23 mouse cellular contexts compared by ENCODE assay signal in the genomic region with DNA sequence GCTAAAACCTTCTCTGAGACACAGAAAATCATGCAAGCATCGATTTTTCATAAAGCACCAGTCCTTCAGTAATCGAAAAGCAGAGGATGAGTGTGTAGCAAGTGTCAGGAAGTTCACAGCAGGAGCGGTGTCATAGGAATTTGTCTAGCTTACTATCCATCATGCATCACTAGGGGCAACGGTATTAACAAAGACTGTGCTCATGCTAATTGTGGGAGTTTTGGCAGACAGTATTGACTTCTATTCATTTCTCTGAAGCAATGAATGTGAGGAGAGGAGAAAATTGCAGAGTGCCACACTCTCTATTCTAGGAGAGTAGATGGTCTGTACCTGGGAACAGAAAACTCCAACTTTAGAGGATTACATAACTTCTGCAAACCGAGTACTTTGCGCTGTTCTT.
DNase-seq lines count a peak whose midpoint lies in the region; ATAC-seq and TF ChIP-seq lines count a peak whose summit lies in the region.
"Had no signal": no experiment of that assay in that cellular context is flagged by ENCODE, and none has a peak within 500 bp of the region (broad histone marks: within the 10 kb centered on the region; RNA-seq: fewer than 3 reads in every experiment).

No protein-coding gene starts in this region.

- no peak for ATAC-seq in midbrain, postnatal 0 days (ENCODE audit: low FRiP score)
- ATAC-seq: intestine, embryonic 15.5 days; Patski had no signal

- H3K4me2 ChIP-seq in midbrain, postnatal 0 days (ENCODE audit: low read depth, low read length, poor library complexity, severe bottlenecking): no peak overlapping the region
- H3K4me2 ChIP-seq: embryonic facial prominence, embryonic 13.5 days; heart, embryonic 15.5 days; intestine, embryonic 15.5 days had no signal

- no peaks in the 10 kb centered on the region for H3K9me3 ChIP-seq in midbrain, postnatal 0 days (ENCODE audit: low read length)
- H3K9me3 ChIP-seq: embryonic facial prominence, embryonic 13.5 days; heart, embryonic 15.5 days; intestine, embryonic 15.5 days had no signal

- H3K27me3 ChIP-seq in midbrain, postnatal 0 days (ENCODE audit: insufficient read depth, low read length): no peaks in the 10 kb centered on the region
- H3K27me3 ChIP-seq: embryonic facial prominence, embryonic 13.5 days; heart, embryonic 15.5 days; intestine, embryonic 15.5 days had no signal

- H3K27ac ChIP-seq in layer of hippocampus, adult 2 months: no peak overlapping the region
- no peak overlapping the region for H3K27ac ChIP-seq in midbrain, postnatal 0 days (ENCODE audit: low read depth, low read length)
- H3K27ac ChIP-seq: embryonic facial prominence, embryonic 13.5 days; heart, adult 2 months; heart, embryonic 15.5 days; intestine, embryonic 15.5 days; liver, embryonic 14.5 days; macrophage had no signal

- no peak overlapping the region for H3K4me3 ChIP-seq in layer of hippocampus, adult 2 months
- no peak overlapping the region for H3K4me3 ChIP-seq in midbrain, postnatal 0 days (ENCODE audit: low read depth, low read length)
- H3K4me3 ChIP-seq: embryonic facial prominence, embryonic 13.5 days; heart, adult 2 months; heart, embryonic 15.5 days; intestine, embryonic 15.5 days had no signal

- DNase-seq in embryo, embryonic 10 days (ENCODE audit: low spot score): peak; percentile 4
- no peak for DNase-seq in embryo, embryonic 9.5 days (ENCODE audit: extremely low spot score)
- DNase-seq in layer of hippocampus, adult 2 months (ENCODE audit: low spot score in 2 of 2): peak; percentile 2 to 10
- DNase-seq in layer of hippocampus, adult 8-10 months (ENCODE audit: low spot score in 2 of 2): no peak
- DNase-seq in embryo, embryonic 10.5 days (ENCODE audit: low spot score): peak; percentile 14
- peak; percentile 53 for DNase-seq in midbrain, postnatal 0 days (ENCODE audit: low spot score)
- DNase-seq in cerebellum, adult 8-10 months: no peak
- DNase-seq in urinary bladder, postnatal 25 days (ENCODE audit: low spot score): no peak
- DNase-seq: adrenal gland, postnatal 25 days; cerebellum, adult 18-20 months; cerebellum, postnatal 36 days; gastrocnemius, postnatal 25 days; heart, adult 2 months; heart, postnatal 4 days; kidney, postnatal 4 days; layer of hippocampus, postnatal 36 days; thymus, postnatal 14 days had no signal

- 41% methylated on average over 6 of the region's 6 CpGs for WGBS in midbrain, postnatal 0 days

- H3K9ac ChIP-seq in midbrain, postnatal 0 days (replicated peaks; ENCODE audit: low read length, poor library complexity, severe bottlenecking): no peak overlapping the region
- H3K9ac ChIP-seq: embryonic facial prominence, embryonic 13.5 days; heart, embryonic 15.5 days; intestine, embryonic 15.5 days; liver, embryonic 14.5 days had no signal

- H3K4me1 ChIP-seq in midbrain, postnatal 0 days (ENCODE audit: insufficient read depth, low read length): no peaks in the 10 kb centered on the region
- H3K4me1 ChIP-seq: embryonic facial prominence, embryonic 13.5 days; heart, embryonic 15.5 days; intestine, embryonic 15.5 days had no signal

- TF ChIP-seq CTCF in layer of hippocampus, adult 2 months (conservative IDR thresholded peaks at IDR 0.05): no peak
- no peak for TF ChIP-seq CTCF in midbrain, postnatal 0 days (IDR thresholded peaks at IDR 0.05)

- no peaks in the 10 kb centered on the region for H3K36me3 ChIP-seq in midbrain, postnatal 0 days (ENCODE audit: insufficient read depth, low read length)
- H3K36me3 ChIP-seq: embryonic facial prominence, embryonic 13.5 days; heart, embryonic 15.5 days; intestine, embryonic 15.5 days had no signal

Comparison
In these comparisons a context has a peak if more than half of its experiments do, and no peak if none do; other contexts are left out.
1. DNase-seq: peak in embryo, embryonic 10 days (single experiment), layer of hippocampus, adult 2 months (2 of 2), embryo, embryonic 10.5 days (single experiment) and midbrain, postnatal 0 days (single experiment); none in embryo, embryonic 9.5 days (single experiment), layer of hippocampus, adult 8-10 months (0 of 2), cerebellum, adult 8-10 months (single experiment) and urinary bladder, postnatal 25 days (single experiment).